Comparison of ENCODE assay signal across 11 mouse cellular contexts in genomic region chr13:29196798-29197498, GRCm38 (mm10).
DNase-seq lines count a peak whose midpoint lies in the region; ATAC-seq and TF ChIP-seq lines count a peak whose summit lies in the region.
"Had no signal": no experiment of that assay in that cellular context is flagged by ENCODE, and none has a peak within 500 bp of the region (broad histone marks: within the 10 kb centered on the region; RNA-seq: fewer than 3 reads in every experiment).

No protein-coding gene starts in this region.

- H3K9me3 ChIP-seq in forebrain, embryonic 14.5 days (replicated peaks; ENCODE audit: control insufficient read depth, low read length) = no peaks in the 10 kb centered on the region
- no peaks in the 10 kb centered on the region for H3K9me3 ChIP-seq in lung, embryonic 15.5 days
- H3K9me3 ChIP-seq in neural tube, embryonic 14.5 days (ENCODE audit: control insufficient read depth, low read length) = no peaks in the 10 kb centered on the region
- H3K9me3 ChIP-seq: G1E; stomach, embryonic 15.5 days had no signal

- peaks cover 4% of the 10 kb centered on the region for H3K4me1 ChIP-seq in lung, adult 2 months (ENCODE audit: control insufficient read depth, insufficient read depth, low read length)
- peaks cover 27% of the 10 kb centered on the region for H3K4me1 ChIP-seq in forebrain, embryonic 14.5 days (ENCODE audit: control insufficient read depth, insufficient read depth, low read length)
- H3K4me1 ChIP-seq in lung, embryonic 15.5 days = peaks cover 27% of the 10 kb centered on the region
- H3K4me1 ChIP-seq in neural tube, embryonic 14.5 days (ENCODE audit: control insufficient read depth, insufficient read depth, low read length) = peaks cover 12% of the 10 kb centered on the region; the same call in 1 of the 2 replicates

- H3K9ac ChIP-seq in forebrain, embryonic 14.5 days (ENCODE audit: low read length) = no peak overlapping the region; the same call in 1 of the 2 replicates
- H3K9ac ChIP-seq in lung, embryonic 15.5 days = no peak overlapping the region
- H3K9ac ChIP-seq in neural tube, embryonic 14.5 days (replicated peaks; ENCODE audit: low read depth, low read length) = no peak overlapping the region
- H3K9ac ChIP-seq: stomach, embryonic 15.5 days had no signal

- WGBS in lung, adult 2 months = 59% methylated on average over 9 of the region's 9 CpGs
- 23% methylated on average over 9 of the region's 9 CpGs for WGBS in forebrain, embryonic 14.5 days
- 51% methylated on average over 9 of the region's 9 CpGs for WGBS in lung, embryonic 15.5 days
- WGBS in neural tube, embryonic 14.5 days = 43% methylated on average over 9 of the region's 9 CpGs

- peak; percentile 21; the same call in 1 of the 2 replicates for ATAC-seq in forebrain, embryonic 14.5 days
- no peak for ATAC-seq in lung, embryonic 15.5 days (ENCODE audit: borderline replicate concordance, extremely low read depth, low FRiP score, low TSS enrichment)
- ATAC-seq in neural tube, embryonic 14.5 days (ENCODE audit: low read depth) = peak; percentile 35; the same call in 1 of the 2 replicates

- no peak overlapping the region for H3K4me3 ChIP-seq in lung, adult 2 months (replicated peaks; ENCODE audit: extremely low read depth, low read depth, low read length)
- H3K4me3 ChIP-seq in forebrain, embryonic 14.5 days (ENCODE audit: low read depth, low read length) = no peak overlapping the region
- H3K4me3 ChIP-seq in lung, embryonic 15.5 days = no peak overlapping the region
- no peak overlapping the region for H3K4me3 ChIP-seq in neural tube, embryonic 14.5 days (ENCODE audit: low read depth, low read length)
- H3K4me3 ChIP-seq in left cerebral cortex, adult 2 months = no peak overlapping the region
- H3K4me3 ChIP-seq: stomach, embryonic 15.5 days had no signal

- no peak overlapping the region for H3K4me2 ChIP-seq in forebrain, embryonic 14.5 days (ENCODE audit: low read length)
- H3K4me2 ChIP-seq in lung, embryonic 15.5 days = no peak overlapping the region
- no peak overlapping the region for H3K4me2 ChIP-seq in neural tube, embryonic 14.5 days (ENCODE audit: low read depth, low read length)
- H3K4me2 ChIP-seq: stomach, embryonic 15.5 days had no signal

- no peak for TF ChIP-seq POLR2A in lung, adult 2 months (IDR thresholded peaks at IDR 0.05; ENCODE audit: borderline replicate concordance, extremely low read depth, low read depth, low read length)

- intact Hi-C loops in left cerebral cortex, adult 2 months (cut with DNase I) = no loop called here

- H3K27me3 ChIP-seq in forebrain, embryonic 14.5 days (replicated peaks; ENCODE audit: control insufficient read depth, insufficient read depth, low read length) = no peaks in the 10 kb centered on the region
- H3K27me3 ChIP-seq in lung, embryonic 15.5 days = no peaks in the 10 kb centered on the region
- no peaks in the 10 kb centered on the region for H3K27me3 ChIP-seq in neural tube, embryonic 14.5 days (ENCODE audit: control insufficient read depth, insufficient read depth, low read length)
- H3K27me3 ChIP-seq: stomach, embryonic 15.5 days had no signal

- DNase-seq in lung, adult 18-20 months = peak; percentile 74 to 83
- no peak for DNase-seq in lung, adult 2 months
- peak; percentile 52 for DNase-seq in forebrain, embryonic 14.5 days (ENCODE audit: low spot score)
- no peak for DNase-seq in kidney, postnatal 36 days
- DNase-seq in left cerebral cortex, adult 2 months (ENCODE audit: extremely low spot score in 1 of 2, low spot score in 2 of 2) = no peak
- no peak for DNase-seq in left cerebral cortex, adult 11 months (ENCODE audit: low spot score)
- DNase-seq: kidney, adult 18-20 months had no signal

- no peak for TF ChIP-seq CTCF in lung, adult 2 months (IDR thresholded peaks at IDR 0.05; ENCODE audit: insufficient read depth, low read length)
- TF ChIP-seq CTCF in left cerebral cortex, adult 2 months (IDR thresholded peaks at IDR 0.05) = no peak

- no peaks in the 10 kb centered on the region for H3K36me3 ChIP-seq in forebrain, embryonic 14.5 days (ENCODE audit: control insufficient read depth, insufficient read depth, low read length)
- no peaks in the 10 kb centered on the region for H3K36me3 ChIP-seq in lung, embryonic 15.5 days
- H3K36me3 ChIP-seq in neural tube, embryonic 14.5 days (ENCODE audit: control insufficient read depth, insufficient read depth, low read length) = no peaks in the 10 kb centered on the region
- H3K36me3 ChIP-seq: G1E; stomach, embryonic 15.5 days had no signal

- peak overlapping the region; percentile 63 for H3K27ac ChIP-seq in forebrain, embryonic 14.5 days (ENCODE audit: low read depth, low read length)
- peak overlapping the region; percentile 56 for H3K27ac ChIP-seq in lung, embryonic 15.5 days
- H3K27ac ChIP-seq in neural tube, embryonic 14.5 days (ENCODE audit: low read depth, low read length) = no peak overlapping the region
- no peak overlapping the region for H3K27ac ChIP-seq in left cerebral cortex, adult 2 months
- H3K27ac ChIP-seq: stomach, embryonic 15.5 days had no signal

Comparison
In these comparisons a context has a peak if more than half of its experiments do, and no peak if none do; other contexts are left out.
1. DNase-seq: peak in lung, adult 18-20 months (2 of 2) and forebrain, embryonic 14.5 days (single experiment); none in lung, adult 2 months (single experiment), kidney, postnatal 36 days (0 of 2), left cerebral cortex, adult 2 months (0 of 2) and left cerebral cortex, adult 11 months (single experiment).
2. H3K27ac ChIP-seq: peak in forebrain, embryonic 14.5 days (single experiment) and lung, embryonic 15.5 days (single experiment); none in neural tube, embryonic 14.5 days (single experiment) and left cerebral cortex, adult 2 months (single experiment).